Mouse (Mus musculus) B cell, adult 67 days (primary cell): Measurements from ENCODE around the gene Gm3015. TPM values are rescaled to one million over a fixed set of nuclear protein-coding genes. Genes with fewer than 3 reads are reported as not detected.

Experiments used
- total RNA-seq, 2 experiments: library from RNA; stranded (reverse); gene quantifications; 4 replicates each; pipeline ENCODE4 v1.2.4; 2023

Gene Gm3015
- total RNA-seq: not detected

DNA sequence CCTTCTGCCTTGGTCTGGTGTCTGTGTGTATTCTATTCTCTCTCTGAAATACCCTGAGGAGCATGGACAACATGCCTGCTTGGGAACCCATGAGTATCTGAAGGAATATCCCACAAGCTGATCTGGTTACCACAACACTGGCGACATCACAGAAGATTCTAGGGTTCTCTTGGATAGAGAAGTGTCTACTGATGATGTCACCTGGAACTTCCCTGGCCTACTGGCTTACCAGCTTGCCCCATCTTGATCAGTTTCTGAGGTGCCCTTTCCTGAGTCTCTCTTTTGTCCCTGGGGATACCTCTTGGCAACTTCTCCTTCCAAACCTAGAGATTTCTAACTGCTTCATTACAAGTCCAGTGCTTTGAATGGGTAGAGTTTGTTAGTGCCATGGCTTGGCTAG is at the start of gene Gm3015:
TSS of gene Gm3015 (minus strand) at position 101 of the 400 bp plus-strand sequence.

GRCm38 (mm10) chr14:42797887-42798286 is 29.3 kb upstream of the Gm3015 start, which contains the start of gene Gm10377:
Gene Gm10377, minus strand, starts transcription at chr14:42797987.

Other genes starting within 250 kb of the Gm3015 start
- not detected for gene Gm8024, start 244.5 kb downstream of the Gm3015 start, total RNA-seq
- gene Gm17124, start 168.9 kb downstream of the Gm3015 start, total RNA-seq: not detected
- not detected for gene Gm3633, start 126.9 kb downstream of the Gm3015 start, total RNA-seq
- gene Gm10378, start 112.9 kb downstream of the Gm3015 start, total RNA-seq: not detected
- gene Gm10377, start 29.2 kb upstream of the Gm3015 start, total RNA-seq: not detected
- not detected for gene Gm21977, start 84.7 kb upstream of the Gm3015 start, total RNA-seq
- gene Gm8082, start 224.8 kb upstream of the Gm3015 start, total RNA-seq: not detected
- gene Gm10376, start 246.8 kb upstream of the Gm3015 start, total RNA-seq: not detected